Mouse (Mus musculus): Measurements from ENCODE around the gene Dbil5.

Gene Dbil5

DNA sequence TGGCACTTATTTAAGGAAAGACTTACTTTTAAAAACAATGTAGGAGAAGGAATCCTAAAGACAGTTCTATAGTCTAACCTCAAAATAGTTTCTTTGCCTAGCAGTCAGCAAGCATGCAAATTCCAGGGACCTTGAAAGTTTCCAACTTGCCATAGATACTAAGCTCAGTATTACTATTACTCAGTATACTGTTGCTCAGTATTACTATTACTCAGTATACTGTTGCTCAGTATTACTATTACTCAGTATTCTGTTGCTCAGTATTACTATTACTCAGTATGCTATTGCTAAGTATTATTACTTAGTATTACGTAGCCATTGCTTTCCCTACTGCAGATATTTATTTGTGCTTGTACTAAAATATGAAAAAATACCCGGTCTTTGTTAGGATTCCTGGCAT is 22.3 kb downstream of the Dbil5 start:
- DNase-seq: no peak

- DNase-seq: peak; percentile 95
Measured at GRCm38 (mm10) chr11:76242901-76243810, 25.7 kb downstream of the Dbil5 start, which contains the start of the genes Mrm3 and Glod4. Gene Mrm3 (plus strand): TSS chr11:76243715. Gene Glod4 (minus strand): TSS chr11:76243725.

DNA sequence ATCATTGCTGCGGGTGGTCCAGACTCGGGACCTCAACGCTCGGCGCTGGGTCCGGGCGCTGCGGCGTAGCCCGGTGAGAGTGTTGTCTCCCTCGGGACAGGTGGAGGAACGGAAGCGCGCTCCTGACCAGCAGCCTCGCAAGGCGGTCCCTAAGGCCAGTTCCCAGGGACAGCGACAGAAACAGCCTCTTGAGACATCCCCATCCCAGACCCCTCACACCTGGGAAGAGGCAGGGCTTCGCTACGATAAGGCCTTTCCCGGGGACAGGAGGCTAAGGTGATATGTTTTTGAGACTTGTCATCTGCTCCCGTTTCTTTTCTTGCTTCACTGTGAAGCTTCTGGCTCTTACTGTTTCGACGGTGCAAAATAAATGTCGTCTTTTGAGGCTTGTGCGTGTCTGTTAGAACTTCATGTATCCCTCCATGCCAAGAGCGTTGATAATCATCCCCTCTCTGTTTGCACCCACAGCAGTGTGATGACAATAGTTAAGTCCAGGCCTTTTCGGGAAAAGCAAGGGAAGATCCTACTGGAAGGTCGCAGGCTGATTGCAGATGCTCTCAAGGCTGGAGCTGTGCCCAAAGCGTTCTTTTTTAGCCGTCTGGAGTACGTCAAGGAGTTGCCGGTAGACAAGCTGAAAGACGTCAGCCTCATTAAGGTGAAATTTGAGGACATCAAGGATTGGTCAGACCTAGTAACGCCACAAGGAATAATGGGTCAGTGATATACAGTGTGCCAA is 26.6 kb downstream of the Dbil5 start:
- DNase-seq: no peak

GRCm38 (mm10) chr11:76246439-76246838 is 29.0 kb downstream of the Dbil5 start:
- DNase-seq: no peak

DNA sequence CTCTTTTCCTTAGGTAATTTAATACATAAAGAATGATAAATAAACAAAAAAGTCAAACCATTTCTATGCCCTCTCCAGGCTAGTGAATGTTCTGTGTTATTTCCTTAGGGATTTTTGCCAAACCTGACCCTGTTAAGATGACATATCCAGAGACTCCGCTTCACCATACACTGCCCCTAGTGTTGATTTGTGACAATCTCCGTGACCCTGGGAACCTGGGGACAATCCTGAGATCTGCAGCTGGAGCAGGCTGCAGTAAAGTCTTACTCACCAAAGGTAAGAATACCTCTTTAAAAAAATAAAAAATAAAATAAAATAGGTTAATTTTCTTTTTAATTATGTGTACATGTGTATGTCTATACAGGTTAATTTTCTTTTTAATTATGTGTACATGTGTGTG is 29.8 kb downstream of the Dbil5 start:
- DNase-seq: no peak

- no peak for DNase-seq
Measured at GRCm38 (mm10) chr11:76252036-76252435, 34.6 kb downstream of the Dbil5 start.

DNA sequence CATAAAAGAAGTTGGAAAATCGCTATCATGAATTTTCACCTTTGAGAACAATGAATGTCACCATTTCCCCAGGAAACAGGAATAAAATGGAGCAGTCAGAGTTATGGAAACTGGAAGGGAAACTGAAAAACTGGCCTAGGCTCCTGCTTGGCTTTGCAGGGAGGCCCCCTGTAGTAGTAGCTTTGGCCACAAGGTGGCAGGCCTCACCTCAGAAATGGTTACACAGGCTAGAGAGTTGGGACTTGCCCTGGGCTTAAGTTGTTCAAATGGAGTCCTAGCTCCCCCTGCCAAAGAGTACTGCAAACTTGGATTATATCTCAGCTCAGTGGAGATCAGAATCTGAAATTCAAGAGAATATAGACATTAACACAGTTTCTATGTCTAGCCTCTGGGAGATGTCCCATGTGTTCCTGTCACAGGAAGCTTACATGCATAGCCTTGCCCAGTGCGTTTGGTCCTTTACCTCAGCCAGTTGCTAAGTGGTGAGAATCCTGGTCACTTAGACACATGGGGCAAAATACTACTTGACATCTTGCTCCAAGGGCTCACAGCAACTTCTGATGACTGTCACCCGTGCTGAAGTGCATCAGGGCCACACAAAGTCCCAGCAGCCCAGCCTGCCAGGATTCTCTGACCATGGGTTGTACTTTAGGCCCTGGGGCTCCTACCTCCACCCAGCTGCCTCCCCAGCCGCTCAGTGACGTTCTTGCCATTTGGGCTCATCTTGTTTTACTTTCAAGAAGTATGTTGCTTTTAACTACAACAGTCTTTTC is 35.9 kb downstream of the Dbil5 start:
- DNase-seq: peak; percentile 89

DNA sequence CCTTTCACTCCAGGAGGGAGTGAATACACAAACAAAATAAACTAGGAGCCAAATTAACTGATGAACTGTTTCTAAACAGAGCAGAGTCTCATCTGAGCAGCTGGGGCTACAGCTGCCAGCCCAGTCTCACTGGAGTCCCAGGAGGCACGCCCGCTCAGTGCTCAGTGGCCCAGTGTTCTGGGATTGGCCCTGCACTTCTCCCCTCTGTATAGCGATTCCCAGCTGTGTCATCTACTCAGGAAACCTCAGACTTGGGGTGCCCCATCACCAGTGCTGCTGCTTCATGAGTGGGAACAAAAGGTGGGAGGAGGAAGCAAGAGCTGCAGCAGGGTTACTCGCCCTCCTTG is 36.5 kb downstream of the Dbil5 start:
- no peak for DNase-seq

DNA sequence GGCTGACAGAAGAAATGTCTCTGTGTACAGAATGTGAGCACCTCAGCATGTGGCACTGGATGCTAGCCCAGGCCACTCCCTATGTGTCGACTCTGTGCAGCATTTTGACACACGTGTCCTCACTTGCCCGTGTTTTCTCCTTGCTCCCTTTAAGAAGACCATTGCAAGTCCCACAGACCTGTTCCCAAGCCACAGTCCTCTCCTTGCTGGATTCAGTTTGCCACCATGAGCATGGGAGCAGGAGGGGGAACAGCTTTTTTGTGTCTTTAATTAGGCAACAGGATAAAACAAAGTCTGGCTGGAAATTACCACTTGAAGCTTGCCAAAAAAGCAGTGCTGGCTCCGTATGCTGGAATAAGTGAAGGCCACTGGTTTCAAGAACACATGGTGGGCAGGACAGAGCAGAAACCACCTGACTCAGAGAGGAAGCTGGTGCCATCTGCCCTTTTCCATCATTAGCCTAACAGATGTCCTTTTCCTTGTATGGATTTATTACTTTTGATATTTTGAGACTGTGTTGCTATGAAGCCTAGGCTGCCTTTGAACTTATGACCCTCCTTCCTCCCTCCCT is 38.1 kb downstream of the Dbil5 start:
- DNase-seq: no peak

GRCm38 (mm10) chr11:76256129-76256528 is 38.7 kb downstream of the Dbil5 start:
- no peak for DNase-seq

DNA sequence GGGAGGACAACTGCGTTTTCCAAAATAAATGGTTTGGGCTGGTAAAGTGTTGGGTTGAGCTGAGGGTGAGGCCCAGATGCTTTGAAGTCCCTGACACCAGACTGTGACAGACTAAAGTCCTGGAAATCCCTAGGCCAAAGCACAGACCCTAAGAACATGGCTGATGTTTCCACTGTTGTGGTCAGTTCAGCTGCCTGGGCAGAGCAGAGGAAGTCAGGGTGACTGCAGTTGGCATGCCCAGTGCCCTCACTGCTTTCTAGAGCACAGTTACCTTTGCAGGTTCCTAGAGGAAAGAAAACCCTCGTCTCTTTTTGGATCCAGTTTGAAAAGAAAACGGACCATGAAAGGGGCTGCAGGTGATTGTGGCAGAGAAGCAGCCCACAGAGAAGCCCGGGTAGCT is 40.0 kb downstream of the Dbil5 start:
- DNase-seq: no peak

DNA sequence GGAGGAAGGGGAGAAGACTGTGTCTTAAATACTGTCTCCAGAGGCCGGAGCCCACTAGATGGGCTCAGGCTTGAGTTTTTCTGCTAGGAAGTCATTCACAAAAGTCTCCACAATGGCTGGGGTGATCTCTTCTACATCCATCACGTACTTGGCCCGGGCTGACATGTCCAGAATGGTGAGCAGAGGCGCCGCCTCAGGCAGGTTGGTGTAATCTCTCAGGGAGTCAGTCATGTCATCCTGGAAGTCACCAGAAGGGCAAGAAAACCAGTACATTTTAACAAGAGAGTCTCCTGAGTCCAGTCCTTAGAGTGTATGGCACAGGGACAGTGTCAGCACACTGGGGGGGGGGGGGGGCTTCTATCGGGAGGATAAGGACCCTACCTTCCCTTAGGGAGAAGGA is 41.1 kb downstream of the Dbil5 start:
- DNase-seq: no peak

GRCm38 (mm10) chr11:76260208-76261050 is 43.0 kb downstream of the Dbil5 start:
- no peak for DNase-seq

- no peak for DNase-seq
Measured at GRCm38 (mm10) chr11:76261224-76261623, 43.8 kb downstream of the Dbil5 start.

DNA sequence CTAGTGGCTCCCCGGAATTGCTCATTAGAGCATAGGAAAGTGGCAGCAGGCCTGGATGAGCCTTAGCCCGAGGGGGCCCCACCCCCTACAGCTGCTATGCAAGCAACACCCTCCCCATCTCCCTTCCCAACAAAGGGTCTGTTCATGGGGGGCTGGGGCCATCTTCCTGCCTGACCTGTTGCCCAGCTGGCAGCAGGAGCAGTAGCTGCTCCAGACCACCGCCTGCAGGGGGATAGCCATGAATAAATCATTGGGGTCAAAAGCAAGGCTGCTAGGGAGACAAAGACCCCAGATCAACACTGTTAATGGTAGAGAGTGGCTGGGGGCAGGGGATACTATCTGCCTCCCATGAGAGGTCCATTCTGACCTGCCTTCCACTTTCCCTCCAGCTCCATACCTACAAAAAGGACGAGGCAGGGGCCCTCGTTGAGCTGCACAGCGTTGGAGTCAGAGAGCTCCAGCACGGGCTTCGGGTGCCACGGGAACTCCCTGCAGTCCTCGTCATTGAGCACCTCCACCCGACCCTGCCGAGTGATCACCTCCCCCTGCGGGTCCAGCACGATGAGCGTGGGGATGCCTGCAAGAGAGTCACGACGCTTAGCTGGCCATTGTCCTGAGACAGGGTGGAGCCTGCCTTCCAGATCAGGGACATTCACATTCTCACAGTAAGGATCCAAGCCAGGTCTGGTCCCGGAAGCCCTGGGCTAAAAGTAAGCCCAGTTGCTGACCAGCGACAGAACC is 45.4 kb downstream of the Dbil5 start:
- no peak for DNase-seq

DNA sequence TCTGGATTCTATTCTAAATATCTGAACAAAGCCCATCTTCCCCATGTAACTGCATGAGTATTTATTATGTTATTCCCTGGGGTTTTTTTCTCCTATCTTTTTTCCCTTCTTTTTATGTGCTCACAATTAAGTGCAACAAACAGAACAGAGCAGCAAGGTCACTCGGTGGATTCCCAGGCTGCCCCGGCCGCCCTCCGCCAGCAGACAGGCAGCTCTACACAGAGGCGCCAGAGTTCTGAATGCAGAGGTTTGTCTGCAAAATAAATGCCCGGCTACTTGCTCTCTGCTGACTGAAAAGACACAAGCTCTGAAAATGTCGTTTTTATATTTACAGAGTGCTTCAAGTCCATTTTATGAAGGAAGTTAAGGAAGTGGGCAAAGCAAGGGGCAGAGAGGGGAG is 50.1 kb downstream of the Dbil5 start:
- no peak for DNase-seq

GRCm38 (mm10) chr11:76268001-76268459 is 50.6 kb downstream of the Dbil5 start:
- no peak for DNase-seq

All from right cerebral cortex, postnatal 4 days (tissue).